Mouse (Mus musculus) heart, embryonic 11.5 days (tissue): ENCODE results near the gene Sult2b1. TPM values are rescaled to one million over a fixed set of nuclear protein-coding genes. Genes with fewer than 3 reads are reported as not detected.

Experiments
- ATAC-seq: fragments of 200-750 bp; cut with Nextera tagmentation; replicated peaks from 2 replicates; pipeline ENCODE4 v1.8.0; 2017; ENCODE audit warnings: moderate library complexity; ENCODE audit not compliant: insufficient number of reproducible peaks, low FRiP score, low TSS enrichment
- H3K27ac ChIP-seq: fragments of 300-500 bp; sonication (generic); 2 replicates; pipeline ENCODE4 v1.5.1; 2014; ENCODE audit warnings: mild to moderate bottlenecking, low read depth, low read length
- H3K27me3 ChIP-seq: fragments of 300-500 bp; sonication (generic); 2 replicates; pipeline ENCODE4 v1.6.1; 2014; ENCODE audit warnings: mild to moderate bottlenecking, low read length, mixed read lengths; ENCODE audit not compliant: control insufficient read depth, insufficient read depth
- H3K36me3 ChIP-seq: fragments of 300-500 bp; sonication (generic); 2 replicates; pipeline ENCODE4 v1.6.1; 2014; ENCODE audit warnings: mild to moderate bottlenecking, low read length, moderate library complexity, mixed read lengths; ENCODE audit not compliant: control insufficient read depth, insufficient read depth
- H3K4me1 ChIP-seq: fragments of 300-500 bp; sonication (generic); 2 replicates; pipeline ENCODE4 v1.6.1; 2014; ENCODE audit warnings: low read length; ENCODE audit not compliant: control insufficient read depth, insufficient read depth
- H3K4me2 ChIP-seq: fragments of 300-500 bp; sonication (generic); 2 replicates; pipeline ENCODE4 v1.6.1; 2014; ENCODE audit warnings: mild to moderate bottlenecking, moderate library complexity
- H3K4me3 ChIP-seq: fragments of 300-500 bp; sonication (generic); 2 replicates; pipeline ENCODE4 v1.5.1; 2014; ENCODE audit warnings: low read depth, low read length
- H3K9ac ChIP-seq: fragments of 300-500 bp; sonication (generic); 2 replicates; pipeline ENCODE4 v1.6.1; 2014; ENCODE audit warnings: mild to moderate bottlenecking, low read depth, low read length, moderate library complexity
- H3K9me3 ChIP-seq: fragments of 300-500 bp; sonication (generic); replicated peaks from 2 replicates; pipeline ENCODE4 v1.6.1; 2016; ENCODE audit warnings: low read length; ENCODE audit not compliant: control insufficient read depth
- WGBS: fragments of 180-500 bp; shearing (Covaris S2); extraction: QIAGEN DNeasy Blood & Tissue Kit; methylation state at CpG from one replicate; pipeline ENCODE4 v1.1.7; 2014; ENCODE audit not compliant: insufficient replicate concordance; 5-methylcytosine and 5-hydroxymethylcytosine counted together
- polyA plus RNA-seq: library from polyadenylated mRNA; unstranded; fragments of >200 nt; fragmentation: Nextera tagmentation; extraction: Ambion mirVana; gene quantifications from 2 replicates; pipeline ENCODE4 v1.2.1, GENCODE M21; 2014

Gene Sult2b1
- polyA plus RNA-seq, 1 experiment from 2014 or later: 0.33 TPM

DNA sequence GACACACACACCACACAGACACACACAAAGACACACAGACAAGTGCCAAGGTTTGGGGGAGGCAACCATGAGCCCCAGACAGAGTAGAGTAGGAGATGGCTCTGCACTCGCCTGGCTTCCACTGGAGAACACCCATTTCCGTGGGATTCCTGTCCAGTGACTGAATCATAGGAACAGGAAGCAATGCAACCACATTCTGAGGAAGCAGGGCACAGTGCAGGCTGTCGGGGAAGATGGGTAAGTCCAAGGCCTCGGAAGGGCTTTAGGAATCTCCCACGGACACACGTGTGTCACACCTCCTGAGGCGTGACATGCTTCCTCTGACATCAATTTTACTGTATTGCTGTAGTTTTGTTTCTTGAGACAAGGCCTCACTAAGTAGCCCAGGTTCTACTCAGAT lies 36.4 kb downstream of the Sult2b1 start:
- Histone ChIP-seq H3K4me2 (no peak overlapping the region), H3K4me3 (no peak overlapping the region), H3K36me3 (no peaks in the 10 kb centered on the region), H3K27ac (no peak overlapping the region), H3K9ac (no peak overlapping the region), H3K9me3 (no peaks in the 10 kb centered on the region), H3K27me3 (no peaks in the 10 kb centered on the region), H3K4me1 (peaks cover 3% of the 10 kb centered on the region; the same call in 1 of the 2 replicates)
- WGBS: 65% methylated on average over 7 of the region's 7 CpGs
- no peak for ATAC-seq

DNA sequence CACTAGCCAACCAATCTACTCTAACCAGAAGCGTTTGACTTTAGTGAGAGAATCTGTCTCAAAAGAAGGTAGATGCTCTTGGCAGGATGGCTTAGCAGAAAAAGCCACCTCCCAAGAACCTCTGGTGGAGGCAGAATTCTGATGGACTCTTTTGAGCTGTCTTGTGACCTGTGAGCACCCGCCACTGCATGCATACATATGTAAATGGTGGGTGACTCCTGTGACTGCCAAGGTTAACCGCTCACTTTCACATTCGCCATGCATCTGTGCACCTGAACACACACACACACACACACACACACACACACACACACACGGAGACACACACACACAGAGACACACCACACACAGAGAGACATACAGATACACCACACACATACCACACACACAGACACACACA lies 37.0 kb downstream of the Sult2b1 start:
- Histone ChIP-seq H3K27me3 (no peaks in the 10 kb centered on the region), H3K4me2 (no peak overlapping the region), H3K9me3 (no peaks in the 10 kb centered on the region), H3K9ac (no peak overlapping the region), H3K27ac (no peak overlapping the region), H3K36me3 (no peaks in the 10 kb centered on the region), H3K4me1 (peaks cover 3% of the 10 kb centered on the region; the same call in 1 of the 2 replicates), H3K4me3 (no peak overlapping the region)
- no peak for ATAC-seq
- 73% methylated on average over 5 of the region's 5 CpGs for WGBS

DNA sequence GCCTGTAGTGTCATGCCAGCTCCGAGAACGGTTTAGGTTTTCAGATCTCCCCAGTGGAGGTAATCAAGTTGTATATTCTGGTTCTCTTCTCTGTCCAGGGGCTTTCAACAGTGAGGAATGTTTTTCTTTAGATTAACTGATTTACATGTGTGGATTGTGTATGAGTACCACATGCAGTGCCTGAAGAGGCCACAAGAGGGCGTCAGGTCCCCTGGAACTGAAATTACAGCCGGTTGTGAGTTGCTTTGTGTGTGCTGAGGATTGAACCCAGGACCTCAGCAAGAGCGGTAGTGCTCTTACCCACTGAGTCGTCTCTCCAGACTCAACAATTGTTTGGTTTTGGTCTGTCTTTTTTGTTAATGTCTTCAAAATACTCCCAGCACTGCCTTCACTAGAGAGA lies 38.0 kb downstream of the Sult2b1 start:
- Histone ChIP-seq H3K9ac (no peak overlapping the region), H3K27ac (no peak overlapping the region), H3K4me3 (no peak overlapping the region), H3K27me3 (no peaks in the 10 kb centered on the region), H3K4me1 (peaks cover 3% of the 10 kb centered on the region; the same call in 1 of the 2 replicates), H3K36me3 (no peaks in the 10 kb centered on the region), H3K9me3 (no peaks in the 10 kb centered on the region), H3K4me2 (no peak overlapping the region)
- 51% methylated on average over 6 of the region's 6 CpGs for WGBS
- ATAC-seq: no peak

DNA sequence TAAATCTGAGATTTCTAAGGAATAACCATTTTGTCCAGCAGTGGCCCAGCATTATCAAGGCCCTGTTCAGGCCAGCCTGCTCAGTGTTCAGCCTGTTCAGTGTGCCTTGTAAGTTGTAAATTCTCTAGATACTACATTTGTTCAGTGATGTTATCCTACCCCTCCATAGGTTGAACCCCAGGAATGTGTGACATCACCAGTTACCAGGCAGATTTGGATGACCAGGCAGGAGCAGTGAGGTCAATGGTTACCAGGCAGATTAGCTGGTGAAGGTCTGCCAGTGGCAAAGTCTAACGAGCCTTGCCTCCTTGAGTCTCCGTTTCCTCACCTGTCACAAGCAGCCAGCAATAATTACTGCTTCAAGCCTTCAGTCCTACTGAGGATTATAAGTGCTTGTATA lies 40.1 kb downstream of the Sult2b1 start:
- H3K4me2 ChIP-seq: no peak overlapping the region
- H3K4me1 ChIP-seq: no peaks in the 10 kb centered on the region; the same call in 1 of the 2 replicates
- H3K27ac ChIP-seq: no peak overlapping the region
- no peak overlapping the region for H3K4me3 ChIP-seq
- 29% methylated on average over 2 of the region's 2 CpGs for WGBS
- H3K9me3 ChIP-seq: no peaks in the 10 kb centered on the region
- H3K9ac ChIP-seq: no peak overlapping the region
- H3K27me3 ChIP-seq: no peaks in the 10 kb centered on the region
- ATAC-seq: no peak
- no peaks in the 10 kb centered on the region for H3K36me3 ChIP-seq

DNA sequence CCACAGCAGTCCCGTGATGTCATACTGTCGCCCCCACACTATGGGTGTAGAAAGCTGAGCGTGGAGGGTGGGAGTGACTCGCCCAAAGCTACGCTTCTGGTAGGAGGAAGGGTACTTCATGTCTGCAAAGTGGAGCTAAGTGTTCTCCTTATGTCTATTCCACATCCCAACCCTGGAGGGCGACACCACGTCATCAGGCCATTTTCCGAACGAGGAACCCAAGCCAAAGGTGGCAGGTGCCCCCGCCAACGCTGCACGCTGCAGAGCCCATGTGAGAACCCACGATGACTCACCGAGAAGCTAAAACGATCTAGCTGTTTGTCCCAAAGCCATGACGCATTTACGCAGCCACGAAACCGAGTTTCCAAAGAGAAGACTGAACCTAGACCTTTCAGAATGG lies 42.1 kb downstream of the Sult2b1 start:
- Histone ChIP-seq H3K9me3 (no peaks in the 10 kb centered on the region), H3K4me3 (peak overlapping the region; percentile 8; the same call in 1 of the 2 replicates), H3K4me2 (peak overlapping the region; percentile 47), H3K4me1 (no peaks in the 10 kb centered on the region), H3K36me3 (no peaks in the 10 kb centered on the region), H3K27me3 (no peaks in the 10 kb centered on the region), H3K27ac (no peak overlapping the region), H3K9ac (0 out of 2 replicates have a peak overlapping the region, but pooled peaks have one; percentile 3)
- 34% methylated on average over 19 of the region's 19 CpGs for WGBS
- ATAC-seq: no peak

DNA sequence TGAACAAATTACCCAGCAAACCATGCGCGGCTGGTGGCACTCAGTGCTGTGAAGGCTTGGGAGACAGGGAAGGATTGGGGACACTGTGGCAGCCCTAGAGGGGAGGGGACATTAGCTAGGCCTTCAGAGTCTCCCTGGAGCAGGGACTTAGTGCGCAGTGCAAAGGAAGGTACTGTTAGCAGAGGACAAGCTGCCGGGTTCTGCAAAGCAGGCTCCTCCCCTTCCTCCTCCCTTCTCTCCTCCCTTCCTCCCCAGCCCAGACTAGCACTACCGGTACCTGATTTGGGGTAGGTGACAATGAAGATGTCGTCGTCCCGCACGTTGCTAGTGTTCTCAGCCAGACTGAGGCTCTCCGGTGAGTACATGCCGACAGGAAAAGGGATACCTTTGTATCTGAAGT lies 42.7 kb downstream of the Sult2b1 start:
- whole genome bisulfite sequencing: 27% methylated on average over 11 of the region's 11 CpGs
- no peaks in the 10 kb centered on the region for H3K4me1 ChIP-seq
- H3K9ac ChIP-seq: no peak overlapping the region
- no peaks in the 10 kb centered on the region for H3K9me3 ChIP-seq
- H3K27ac ChIP-seq: no peak overlapping the region
- no peaks in the 10 kb centered on the region for H3K36me3 ChIP-seq
- no peak for ATAC-seq
- H3K27me3 ChIP-seq: no peaks in the 10 kb centered on the region
- peak overlapping the region; percentile 47 for H3K4me2 ChIP-seq
- H3K4me3 ChIP-seq: peak overlapping the region; percentile 8; the same call in 1 of the 2 replicates

DNA sequence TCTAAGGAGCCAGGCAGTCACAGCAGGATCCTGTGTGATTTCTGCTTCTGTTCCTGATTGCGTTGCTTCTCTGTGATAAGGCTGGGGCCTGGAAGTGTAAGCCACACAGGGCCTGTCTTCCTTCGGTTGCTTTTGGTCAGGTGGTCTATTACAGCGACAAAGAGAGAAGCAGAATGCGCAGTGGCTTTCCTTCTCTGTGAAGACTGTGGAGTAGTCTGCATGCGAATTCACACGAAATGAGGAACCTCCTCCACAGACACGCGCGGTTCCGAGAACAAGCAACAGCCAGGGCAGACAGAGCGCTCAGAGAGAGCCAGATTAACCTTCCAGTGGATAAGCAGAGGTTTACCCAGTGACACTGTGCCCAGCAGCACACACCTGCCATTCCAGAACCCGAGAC lies 43.2 kb downstream of the Sult2b1 start:
- no peak overlapping the region for H3K4me2 ChIP-seq
- WGBS: 64% methylated on average over 12 of the region's 12 CpGs
- H3K4me1 ChIP-seq: no peaks in the 10 kb centered on the region
- ATAC-seq: no peak
- no peaks in the 10 kb centered on the region for H3K9me3 ChIP-seq
- no peaks in the 10 kb centered on the region for H3K36me3 ChIP-seq
- no peak overlapping the region for H3K4me3 ChIP-seq
- H3K27me3 ChIP-seq: no peaks in the 10 kb centered on the region
- H3K27ac ChIP-seq: no peak overlapping the region
- no peak overlapping the region for H3K9ac ChIP-seq

DNA sequence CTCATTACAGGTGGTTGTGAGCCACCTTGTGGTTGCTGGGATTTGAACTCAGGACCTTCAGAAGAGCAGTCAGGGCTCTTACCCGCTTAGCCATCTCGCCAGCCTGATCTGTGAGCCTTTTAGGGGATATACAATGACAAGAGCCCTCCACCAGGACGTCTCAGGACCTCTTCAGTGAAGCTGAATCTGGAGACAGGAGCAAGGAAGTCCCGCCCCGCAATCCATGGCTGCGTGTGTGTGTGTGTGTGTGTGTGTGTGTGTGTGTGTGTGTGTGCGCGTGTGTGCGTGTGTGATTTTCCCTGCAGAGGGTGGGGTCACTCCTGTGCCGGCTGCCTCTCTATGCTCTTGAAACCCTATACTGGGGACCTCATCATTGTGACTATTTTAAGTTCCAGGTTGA lies 44.6 kb downstream of the Sult2b1 start:
- no peaks in the 10 kb centered on the region for H3K9me3 ChIP-seq
- H3K4me1 ChIP-seq: no peaks in the 10 kb centered on the region
- H3K9ac ChIP-seq: no peak overlapping the region
- H3K27ac ChIP-seq: no peak overlapping the region
- H3K36me3 ChIP-seq: no peaks in the 10 kb centered on the region
- 68% methylated on average over 10 of the region's 10 CpGs for WGBS
- no peak for ATAC-seq
- H3K27me3 ChIP-seq: no peaks in the 10 kb centered on the region
- no peak overlapping the region for H3K4me3 ChIP-seq
- no peak overlapping the region for H3K4me2 ChIP-seq

DNA sequence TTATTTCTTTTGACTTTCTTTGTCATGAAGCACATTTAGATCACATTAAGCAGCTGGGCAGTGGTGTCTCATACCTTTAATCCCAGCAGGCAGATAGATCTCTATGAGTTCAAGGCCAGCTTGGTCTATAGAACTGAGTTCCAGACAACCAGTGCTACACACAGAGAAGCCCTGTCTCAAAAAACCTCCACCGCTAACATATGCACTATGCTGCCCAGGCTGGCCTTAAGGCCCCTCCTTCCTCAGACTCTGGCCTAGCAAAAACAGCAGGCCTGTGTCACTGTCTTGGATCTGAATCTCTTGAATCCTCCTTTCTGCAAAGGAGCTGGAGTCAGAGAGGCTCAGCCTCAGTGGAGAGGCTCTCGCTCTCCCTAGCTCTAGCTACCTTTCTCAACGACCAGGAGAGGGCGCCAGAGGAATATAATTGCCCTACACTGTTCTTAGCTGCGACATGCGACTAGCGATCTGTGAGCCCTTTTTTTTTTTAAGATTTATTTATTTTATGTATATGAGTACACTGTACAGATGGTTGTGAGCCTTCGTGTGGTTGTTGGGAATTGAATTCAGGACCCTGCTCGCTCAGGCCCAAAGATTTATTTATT lies 45.2 kb downstream of the Sult2b1 start:
- no peak overlapping the region for H3K4me3 ChIP-seq
- H3K27me3 ChIP-seq: no peaks in the 10 kb centered on the region
- no peak overlapping the region for H3K4me2 ChIP-seq
- H3K9ac ChIP-seq: no peak overlapping the region
- no peak; the same call in 1 of the 2 replicates for ATAC-seq
- no peaks in the 10 kb centered on the region for H3K36me3 ChIP-seq
- H3K27ac ChIP-seq: no peak overlapping the region
- no peaks in the 10 kb centered on the region for H3K4me1 ChIP-seq
- H3K9me3 ChIP-seq: no peaks in the 10 kb centered on the region
- WGBS: 8% methylated on average over 9 of the region's 9 CpGs
